Mouse (Mus musculus): Measurements from ENCODE around the gene Brk1.

Gene Brk1

GRCm38 (mm10) chr6:113604432-113605223 lies at the start of gene Brk1:
Gene Brk1 (plus strand): TSS chr6:113604772.
- peak; percentile 91 to 92 for DNase-seq

GRCm38 (mm10) chr6:113559736-113560135 lies 44.8 kb upstream of the Brk1 start:
- no peak for DNase-seq

- no peak for DNase-seq
Measured at GRCm38 (mm10) chr6:113564557-113564956, 40.0 kb upstream of the Brk1 start.

- no peak for DNase-seq
Measured at GRCm38 (mm10) chr6:113576044-113576443, 28.5 kb upstream of the Brk1 start.

- DNase-seq, result no peak
Measured at GRCm38 (mm10) chr6:113579306-113579705, 25.3 kb upstream of the Brk1 start.

- DNase-seq, result no peak
Measured at GRCm38 (mm10) chr6:113583023-113583422, 21.5 kb upstream of the Brk1 start.

GRCm38 (mm10) chr6:113585065-113585464 lies 19.5 kb upstream of the Brk1 start:
- DNase-seq, result no peak

GRCm38 (mm10) chr6:113586466-113587183 lies 17.9 kb upstream of the Brk1 start:
- DNase-seq, result peak; percentile 26 to 27

- DNase-seq, result no peak
Measured at GRCm38 (mm10) chr6:113592637-113593036, 11.9 kb upstream of the Brk1 start.

GRCm38 (mm10) chr6:113597945-113598344 lies 6.6 kb upstream of the Brk1 start:
- no peak for DNase-seq

- DNase-seq, result no peak
Measured at GRCm38 (mm10) chr6:113599833-113600232, 4.7 kb upstream of the Brk1 start.

- DNase-seq, result no peak
Measured at GRCm38 (mm10) chr6:113600543-113601139, 3.9 kb upstream of the Brk1 start, which contains the start of gene Fancd2os. Gene Fancd2os (minus strand): TSS chr6:113600715.

GRCm38 (mm10) chr6:113602821-113603220 lies 1.8 kb upstream of the Brk1 start:
- no peak for DNase-seq

GRCm38 (mm10) chr6:113603993-113604392 lies 579 bp upstream of the Brk1 start:
- no peak for DNase-seq

- no peak for DNase-seq
Measured at GRCm38 (mm10) chr6:113605224-113605545, 613 bp downstream of the Brk1 start.

GRCm38 (mm10) chr6:113608871-113609270 lies 4.3 kb downstream of the Brk1 start:
- DNase-seq, result no peak

- no peak for DNase-seq
Measured at GRCm38 (mm10) chr6:113609293-113609692, 4.7 kb downstream of the Brk1 start.

GRCm38 (mm10) chr6:113612258-113612969 lies 7.8 kb downstream of the Brk1 start:
- DNase-seq, result no peak

- DNase-seq, result no peak
Measured at GRCm38 (mm10) chr6:113614152-113614551, 9.6 kb downstream of the Brk1 start.

- DNase-seq, result no peak
Measured at GRCm38 (mm10) chr6:113614997-113615396, 10.4 kb downstream of the Brk1 start.

- no peak for DNase-seq
Measured at GRCm38 (mm10) chr6:113615489-113615888, 10.9 kb downstream of the Brk1 start.

GRCm38 (mm10) chr6:113623386-113623785 lies 18.8 kb downstream of the Brk1 start:
- DNase-seq, result peak in 1 of 2 experiments; percentile 12
